Mouse (Mus musculus) embryonic facial prominence, embryonic 15.5 days (tissue): ENCODE results near the gene Zmiz1. TPM values are rescaled to one million over a fixed set of nuclear protein-coding genes. Genes with fewer than 3 reads are reported as not detected.

Source experiments
- ATAC-seq: fragments of 200-750 bp; cut with Nextera tagmentation; 2 replicates; pipeline ENCODE4 v1.8.0; 2017; ENCODE audit warnings: low read depth, moderate TSS enrichment; ENCODE audit not compliant: insufficient number of reproducible peaks, low FRiP score, low TSS enrichment
- H3K27ac ChIP-seq: fragments of 300-500 bp; sonication (generic); replicated peaks from 2 replicates; pipeline ENCODE4 v1.5.1; 2015; ENCODE audit warnings: mild to moderate bottlenecking, inconsistent platforms
- H3K27me3 ChIP-seq: fragments of 300-500 bp; sonication (generic); 2 replicates; pipeline ENCODE4 v1.6.1; 2015; ENCODE audit warnings: inconsistent platforms
- H3K36me3 ChIP-seq: fragments of 300-500 bp; sonication (generic); 2 replicates; pipeline ENCODE4 v1.6.1; 2015; ENCODE audit warnings: mild to moderate bottlenecking, inconsistent platforms
- H3K4me1 ChIP-seq: fragments of 300-500 bp; sonication (generic); 2 replicates; pipeline ENCODE4 v1.6.1; 2015; ENCODE audit warnings: inconsistent platforms
- H3K4me2 ChIP-seq: fragments of 300-500 bp; sonication (generic); replicated peaks from 2 replicates; pipeline ENCODE4 v1.6.1; 2015; ENCODE audit warnings: mild to moderate bottlenecking, inconsistent platforms
- H3K4me3 ChIP-seq: fragments of 300-500 bp; sonication (generic); replicated peaks from 2 replicates; pipeline ENCODE4 v1.5.1; 2015; ENCODE audit warnings: mild to moderate bottlenecking, inconsistent platforms
- H3K9ac ChIP-seq: fragments of 300-500 bp; sonication (generic); 2 replicates; pipeline ENCODE4 v1.6.1; 2015; ENCODE audit warnings: inconsistent platforms
- H3K9me3 ChIP-seq: fragments of 300-500 bp; sonication (generic); replicated peaks from 2 replicates; pipeline ENCODE4 v1.6.1; 2016; ENCODE audit warnings: inconsistent platforms
- WGBS: fragments of 180-500 bp; shearing (Covaris S2); methylation state at CpG from one replicate; pipeline ENCODE4 v1.1.7; 2015; 5-methylcytosine and 5-hydroxymethylcytosine counted together
- polyA plus RNA-seq: library from polyadenylated mRNA; unstranded; fragments of >200 nt; fragmentation: Nextera tagmentation; extraction: Ambion mirVana; gene quantifications from 2 replicates; pipeline ENCODE4 v1.2.1, GENCODE M21; 2015

Gene Zmiz1
- polyA plus RNA-seq, 1 experiment from 2014 or later = 40.1 TPM

DNA sequence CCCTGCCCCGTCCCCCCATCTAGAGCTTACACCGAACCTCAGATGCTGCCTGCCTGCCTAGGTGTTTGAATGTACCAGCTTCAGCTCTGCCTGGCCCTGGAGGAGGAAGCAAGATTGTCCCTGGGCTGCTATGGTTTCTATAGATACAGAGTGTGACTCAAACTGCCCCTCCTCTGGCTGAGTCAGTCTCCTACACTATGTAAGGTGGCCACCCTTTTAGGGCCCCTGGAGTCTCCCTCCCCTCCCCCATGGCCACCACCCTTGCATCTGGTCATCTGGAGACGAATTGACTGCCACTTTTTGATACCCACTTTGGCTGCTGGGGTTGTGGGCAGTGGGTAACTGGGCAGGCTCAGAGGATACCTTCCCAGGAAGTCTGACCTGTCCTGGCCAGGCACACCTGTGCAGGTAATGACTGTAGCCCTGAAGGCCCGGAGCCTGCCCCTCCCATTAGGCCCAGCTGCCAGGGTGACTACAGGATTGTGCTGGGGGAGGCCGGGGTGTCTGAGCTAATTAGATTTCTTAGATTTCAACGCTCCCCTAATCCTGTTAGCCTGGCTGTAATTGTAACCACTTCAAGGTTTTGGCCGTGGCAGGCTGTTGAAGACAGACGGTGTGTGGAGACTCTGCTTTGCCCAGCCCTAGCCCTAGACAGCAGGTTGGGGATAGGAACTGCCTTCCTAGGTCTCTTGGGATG is 5.8 kb downstream of the Zmiz1 start:
- Histone ChIP-seq H3K4me3 (no peak overlapping the region), H3K36me3 (no peaks in the 10 kb centered on the region), H3K27me3 (no peaks in the 10 kb centered on the region), H3K9ac (no peak overlapping the region), H3K27ac (no peak overlapping the region), H3K9me3 (no peaks in the 10 kb centered on the region), H3K4me1 (peaks cover 83% of the 10 kb centered on the region), H3K4me2 (no peak overlapping the region)
- 31% methylated on average over 8 of the region's 8 CpGs for WGBS
- no peak for ATAC-seq

- no peaks in the 10 kb centered on the region for H3K36me3 ChIP-seq
- H3K9me3 ChIP-seq = no peaks in the 10 kb centered on the region
- peaks cover 96% of the 10 kb centered on the region for H3K4me1 ChIP-seq
- H3K27me3 ChIP-seq = no peaks in the 10 kb centered on the region
- no peak overlapping the region for H3K4me3 ChIP-seq
- H3K9ac ChIP-seq = no peak overlapping the region
- H3K27ac ChIP-seq = no peak overlapping the region
- ATAC-seq = no peak
- 41% methylated on average over 4 of the region's 4 CpGs for WGBS
- no peak overlapping the region for H3K4me2 ChIP-seq
Measured at GRCm38 (mm10) chr14:25466361-25466760, 7.4 kb downstream of the Zmiz1 start.

- Histone ChIP-seq H3K27ac (no peak overlapping the region), H3K27me3 (no peaks in the 10 kb centered on the region), H3K9ac (no peak overlapping the region), H3K9me3 (no peaks in the 10 kb centered on the region), H3K4me2 (no peak overlapping the region), H3K4me1 (peaks cover 93% of the 10 kb centered on the region), H3K36me3 (no peaks in the 10 kb centered on the region), H3K4me3 (no peak overlapping the region)
- WGBS = 68% methylated on average over 10 of the region's 10 CpGs
- no peak for ATAC-seq
Measured at GRCm38 (mm10) chr14:25467911-25468668, 9.1 kb downstream of the Zmiz1 start.

DNA sequence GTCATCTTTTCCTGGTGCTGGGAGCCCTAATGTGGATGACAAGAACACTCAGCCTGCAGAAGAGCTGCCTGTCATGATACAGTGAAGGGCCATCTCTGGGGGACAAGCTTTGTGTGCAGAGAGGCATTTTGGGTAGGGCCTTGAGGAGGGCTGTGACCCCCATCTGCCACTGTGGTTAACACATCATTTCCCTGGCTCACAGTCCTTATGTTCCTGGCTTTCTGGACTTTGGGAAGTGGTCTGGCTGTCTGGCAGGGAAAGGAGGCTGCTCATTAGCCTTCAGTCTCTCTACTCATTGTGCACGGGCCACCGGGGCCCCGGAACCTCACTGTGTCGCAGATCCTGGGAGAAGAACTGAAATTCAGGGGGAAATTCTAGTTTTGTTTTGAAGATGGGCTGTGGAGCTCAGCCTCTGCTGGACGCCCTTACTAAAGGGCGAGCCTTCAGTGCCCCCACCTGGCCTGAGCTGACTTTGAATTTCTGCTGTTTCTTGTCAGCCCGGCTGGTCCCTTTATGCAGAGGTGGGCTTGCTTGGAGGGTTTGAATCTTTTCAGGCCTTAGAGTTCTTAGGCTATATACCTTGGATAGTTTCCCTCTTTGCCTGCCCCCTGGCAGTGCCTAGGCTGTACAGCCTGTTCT is 10.0 kb downstream of the Zmiz1 start:
- H3K4me3 ChIP-seq = no peak overlapping the region
- H3K9me3 ChIP-seq = no peaks in the 10 kb centered on the region
- peaks cover 93% of the 10 kb centered on the region for H3K4me1 ChIP-seq
- H3K27me3 ChIP-seq = no peaks in the 10 kb centered on the region
- ATAC-seq = no peak
- no peak overlapping the region for H3K27ac ChIP-seq
- 74% methylated on average over 7 of the region's 7 CpGs for WGBS
- no peaks in the 10 kb centered on the region for H3K36me3 ChIP-seq
- H3K9ac ChIP-seq = no peak overlapping the region
- no peak overlapping the region for H3K4me2 ChIP-seq

- 57% methylated on average over 7 of the region's 7 CpGs for WGBS
- no peak overlapping the region for H3K27ac ChIP-seq
- no peak for ATAC-seq
Measured at GRCm38 (mm10) chr14:25470224-25470805, 11.3 kb downstream of the Zmiz1 start.

GRCm38 (mm10) chr14:25471035-25471434 is 12.1 kb downstream of the Zmiz1 start:
- Histone ChIP-seq H3K9ac (no peak overlapping the region), H3K4me3 (no peak overlapping the region), H3K4me1 (peaks cover 93% of the 10 kb centered on the region), H3K9me3 (no peaks in the 10 kb centered on the region), H3K36me3 (no peaks in the 10 kb centered on the region), H3K4me2 (no peak overlapping the region), H3K27ac (no peak overlapping the region), H3K27me3 (no peaks in the 10 kb centered on the region)
- no peak for ATAC-seq
- 26% methylated on average over 2 of the region's 2 CpGs for WGBS

More at GRCm38 (mm10) chr14:25470224-25470805, 11.3 kb downstream of the Zmiz1 start:
- Histone ChIP-seq H3K4me3 (no peak overlapping the region), H3K9me3 (no peaks in the 10 kb centered on the region), H3K9ac (no peak overlapping the region), H3K36me3 (no peaks in the 10 kb centered on the region), H3K4me1 (peaks cover 93% of the 10 kb centered on the region), H3K4me2 (no peak overlapping the region), H3K27me3 (no peaks in the 10 kb centered on the region)

GRCm38 (mm10) chr14:25472096-25472861 is 13.3 kb downstream of the Zmiz1 start:
- peaks cover 96% of the 10 kb centered on the region for H3K4me1 ChIP-seq
- no peak overlapping the region for H3K4me2 ChIP-seq
- H3K27ac ChIP-seq = no peak overlapping the region

GRCm38 (mm10) chr14:25472981-25473649 is 14.1 kb downstream of the Zmiz1 start:
- Histone ChIP-seq H3K27ac (0 out of 2 replicates have a peak overlapping the region, but pooled peaks have one; percentile 41), H3K9ac (no peak overlapping the region), H3K36me3 (no peaks in the 10 kb centered on the region), H3K27me3 (no peaks in the 10 kb centered on the region), H3K4me3 (no peak overlapping the region), H3K9me3 (no peaks in the 10 kb centered on the region), H3K4me2 (no peak overlapping the region), H3K4me1 (peaks cover 97% of the 10 kb centered on the region)
- WGBS = 43% methylated on average over 6 of the region's 6 CpGs
- no peak for ATAC-seq

More at GRCm38 (mm10) chr14:25472096-25472861, 13.3 kb downstream of the Zmiz1 start:
- H3K36me3 ChIP-seq = no peaks in the 10 kb centered on the region
- no peaks in the 10 kb centered on the region for H3K9me3 ChIP-seq
- H3K27me3 ChIP-seq = no peaks in the 10 kb centered on the region
- H3K4me3 ChIP-seq = no peak overlapping the region
- H3K9ac ChIP-seq = no peak overlapping the region
- WGBS = 75% methylated on average over 6 of the region's 6 CpGs
- ATAC-seq = no peak

- peaks cover 97% of the 10 kb centered on the region for H3K4me1 ChIP-seq
- 46% methylated on average over 5 of the region's 5 CpGs for WGBS
- H3K36me3 ChIP-seq = no peaks in the 10 kb centered on the region
- no peak overlapping the region for H3K9ac ChIP-seq
- ATAC-seq = no peak
- no peak overlapping the region for H3K4me3 ChIP-seq
- no peak overlapping the region for H3K4me2 ChIP-seq
- H3K9me3 ChIP-seq = no peaks in the 10 kb centered on the region
- H3K27ac ChIP-seq = peak overlapping the region; percentile 8; the same call in 1 of the 2 replicates
- H3K27me3 ChIP-seq = no peaks in the 10 kb centered on the region
Measured at GRCm38 (mm10) chr14:25474017-25474416, 15.0 kb downstream of the Zmiz1 start.

DNA sequence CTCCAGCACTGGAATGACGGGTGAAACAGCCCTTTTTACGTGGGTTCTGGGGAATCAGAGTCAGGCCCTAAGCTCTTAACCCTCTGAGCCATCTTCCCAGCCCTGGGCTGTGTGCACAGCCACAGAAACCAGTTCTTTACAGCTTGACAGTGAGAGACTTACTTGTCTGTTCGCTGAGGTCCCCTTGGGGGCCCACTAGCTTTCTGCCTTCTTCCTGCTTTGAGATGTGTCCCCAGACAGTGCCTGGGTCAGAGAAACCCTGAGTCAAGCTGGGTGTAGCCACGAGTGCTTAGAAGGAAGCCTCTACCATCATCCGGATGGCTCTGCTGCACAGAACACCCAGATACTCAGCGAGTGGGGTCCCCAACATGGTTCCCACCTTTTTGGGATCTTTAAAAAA is 15.7 kb downstream of the Zmiz1 start:
- H3K4me3 ChIP-seq = no peak overlapping the region
- H3K36me3 ChIP-seq = no peaks in the 10 kb centered on the region
- peak overlapping the region; percentile 8; the same call in 1 of the 2 replicates for H3K27ac ChIP-seq
- H3K9ac ChIP-seq = no peak overlapping the region
- peaks cover 97% of the 10 kb centered on the region for H3K4me1 ChIP-seq
- H3K9me3 ChIP-seq = no peaks in the 10 kb centered on the region
- H3K4me2 ChIP-seq = no peak overlapping the region
- WGBS = 51% methylated on average over 6 of the region's 6 CpGs
- H3K27me3 ChIP-seq = no peaks in the 10 kb centered on the region
- no peak for ATAC-seq
